Mouse (Mus musculus) G1E (cell line): ENCODE measurements around the gene Itgad. TPM values are rescaled to one million over a fixed set of nuclear protein-coding genes. Genes with fewer than 3 reads are reported as not detected.

Experiments used
- ATAC-seq: 2 replicates; pipeline ENCODE4 v1.8.0; 2016; ENCODE audit warnings: mild to moderate bottlenecking; ENCODE audit not compliant: insufficient number of reproducible peaks, poor library complexity, low FRiP score, severe bottlenecking; ENCODE audit errors: extremely low read depth
- DNase-seq: peaks from one replicate; pipeline ENCODE4 v3.0.0; 2012; ENCODE audit warnings: low spot score
- H3K27me3 ChIP-seq: 2 replicates; pipeline ENCODE4 v1.6.1; 2012; ENCODE audit warnings: mild to moderate bottlenecking, low read length, inconsistent platforms; ENCODE audit not compliant: insufficient read depth
- H3K36me3 ChIP-seq: replicated peaks from 2 replicates; pipeline ENCODE3; 2012; ENCODE audit warnings: mild to moderate bottlenecking, inconsistent platforms
- H3K4me1 ChIP-seq: 2 replicates; pipeline ENCODE4 v1.6.1; 2012; ENCODE audit warnings: low read depth, low read length, inconsistent platforms, mixed read lengths; ENCODE audit not compliant: insufficient read depth
- H3K4me3 ChIP-seq: 2 replicates; pipeline ENCODE4 v1.5.1; 2012; ENCODE audit warnings: low read depth, mild to moderate bottlenecking, inconsistent platforms, low read length, moderate library complexity, mixed read lengths
- H3K9me3 ChIP-seq: replicated peaks from 2 replicates; pipeline ENCODE4 v1.6.1; 2012; ENCODE audit warnings: inconsistent platforms
- CTCF ChIP-seq: IDR thresholded peaks from 2 replicates; pipeline ENCODE4 v1.5.1; 2012; ENCODE audit warnings: low read depth, low read length, inconsistent platforms, mixed read lengths
- GATA1 ChIP-seq: IDR thresholded peaks from 2 replicates; pipeline ENCODE4 v1.6.1; 2012; ENCODE audit warnings: borderline replicate concordance, low read length, inconsistent platforms, mixed read lengths
- GATA2 ChIP-seq: IDR thresholded peaks from 2 replicates; pipeline ENCODE4 v1.6.1; 2012; ENCODE audit warnings: low read depth, low read length, inconsistent platforms, borderline replicate concordance
- POLR2AphosphoS5 ChIP-seq: IDR thresholded peaks from 2 replicates; pipeline ENCODE4 v1.6.1; 2012; ENCODE audit warnings: low read depth, low read length, inconsistent platforms; ENCODE audit not compliant: insufficient replicate concordance
- TAL1 ChIP-seq: conservative IDR thresholded peaks from 2 replicates; pipeline ENCODE4 v1.6.1; 2012; ENCODE audit warnings: low read depth, low read length, inconsistent platforms, mixed read lengths
- polyA plus RNA-seq: library from polyadenylated mRNA; stranded (reverse); fragments of >175 nt; gene quantifications from 2 replicates; pipeline ENCODE4 v1.2.3, GENCODE M21; 2012
- total RNA-seq, 2 experiments: library from RNA; stranded (forward) in 1 of 2; stranded (reverse) in 1 of 2; fragments of 200-1000 nt in 1 of 2; fragments of >200 nt in 1 of 2; fragmentation: Nextera tagmentation in 1 of 2; gene quantifications; 2 replicates each; pipeline ENCODE4 v1.2.3; 2014 to 2017

The Itgad gene
- total and polyA plus RNA-seq, 3 experiments, result 0.01 TPM; not detected in 2

GRCm38 (mm10) chr7:128251946-128252345 lies 97.8 kb downstream of the Itgad start:
- ATAC-seq, result no peak
- Histone ChIP-seq H3K27me3 (peaks cover 27% of the 10 kb centered on the region), H3K4me1 (peaks cover 36% of the 10 kb centered on the region), H3K4me3 (no peak overlapping the region), H3K36me3 (no peaks in the 10 kb centered on the region), H3K9me3 (no peaks in the 10 kb centered on the region)
- DNase-seq, result no peak
- TF ChIP-seq GATA1 (no peak), POLR2AphosphoS5 (no peak), TAL1 (no peak), GATA2 (no peak), CTCF (no peak)

- DNase-seq (no peak), ATAC-seq (no peak)
- H3K4me1 ChIP-seq, result peaks cover 32% of the 10 kb centered on the region
- H3K9me3 ChIP-seq, result no peaks in the 10 kb centered on the region
- peaks cover 27% of the 10 kb centered on the region for H3K27me3 ChIP-seq
- no peaks in the 10 kb centered on the region for H3K36me3 ChIP-seq
- no peak overlapping the region for H3K4me3 ChIP-seq
- no peak for TF ChIP-seq GATA2
- TF ChIP-seq GATA1, result no peak
- no peak for TF ChIP-seq TAL1
- no peak for TF ChIP-seq CTCF
- no peak for TF ChIP-seq POLR2AphosphoS5
Measured at GRCm38 (mm10) chr7:128252609-128253008, 98.4 kb downstream of the Itgad start.

- Histone ChIP-seq H3K4me1 (peaks cover 31% of the 10 kb centered on the region), H3K36me3 (no peaks in the 10 kb centered on the region), H3K27me3 (peaks cover 27% of the 10 kb centered on the region), H3K9me3 (no peaks in the 10 kb centered on the region), H3K4me3 (no peak overlapping the region)
- no peak for ATAC-seq
- TF ChIP-seq TAL1, result no peak
- no peak for TF ChIP-seq GATA1
- TF ChIP-seq GATA2, result no peak
- no peak for TF ChIP-seq CTCF
- TF ChIP-seq POLR2AphosphoS5, result no peak
- DNase-seq, result no peak
Measured at GRCm38 (mm10) chr7:128254978-128255377, 100.8 kb downstream of the Itgad start.

GRCm38 (mm10) chr7:128255757-128256156 lies 101.6 kb downstream of the Itgad start:
- TF ChIP-seq CTCF (no peak), POLR2AphosphoS5 (no peak), GATA1 (no peak), TAL1 (no peak), GATA2 (no peak)
- Histone ChIP-seq H3K4me3 (no peak overlapping the region), H3K9me3 (no peaks in the 10 kb centered on the region), H3K4me1 (peaks cover 29% of the 10 kb centered on the region), H3K27me3 (peaks cover 27% of the 10 kb centered on the region), H3K36me3 (no peaks in the 10 kb centered on the region)
- no peak for ATAC-seq
- DNase-seq, result no peak

GRCm38 (mm10) chr7:128256783-128257334 lies 102.7 kb downstream of the Itgad start:
- no peak overlapping the region for H3K4me3 ChIP-seq
- H3K27me3 ChIP-seq, result peaks cover 26% of the 10 kb centered on the region
- DNase-seq, result no peak
- H3K4me1 ChIP-seq, result peaks cover 31% of the 10 kb centered on the region
- no peak for ATAC-seq
- TF ChIP-seq TAL1 (no peak), CTCF (no peak), GATA1 (no peak), POLR2AphosphoS5 (no peak), GATA2 (no peak)
- no peaks in the 10 kb centered on the region for H3K9me3 ChIP-seq
- no peaks in the 10 kb centered on the region for H3K36me3 ChIP-seq

- peaks cover 4% of the 10 kb centered on the region for H3K36me3 ChIP-seq
- peaks cover 23% of the 10 kb centered on the region for H3K27me3 ChIP-seq
- no peak within 1 kb of the TSS for H3K4me3 ChIP-seq
- peaks cover 6% of the 10 kb centered on the region for H3K4me1 ChIP-seq
- TF ChIP-seq POLR2AphosphoS5 (no peak), CTCF (no peak), TAL1 (no peak), GATA2 (no peak), GATA1 (no peak)
- H3K9me3 ChIP-seq, result no peaks in the 10 kb centered on the region
- ATAC-seq (no peak), DNase-seq (no peak)
Measured at GRCm38 (mm10) chr7:128265411-128265810, 111.2 kb downstream of the Itgad start, which contains the start of gene Slc5a2. Slc5a2 (plus strand) TSS chr7:128265657.
